Comparison of ENCODE assay signal across 11 mouse cellular contexts in the genomic region with DNA sequence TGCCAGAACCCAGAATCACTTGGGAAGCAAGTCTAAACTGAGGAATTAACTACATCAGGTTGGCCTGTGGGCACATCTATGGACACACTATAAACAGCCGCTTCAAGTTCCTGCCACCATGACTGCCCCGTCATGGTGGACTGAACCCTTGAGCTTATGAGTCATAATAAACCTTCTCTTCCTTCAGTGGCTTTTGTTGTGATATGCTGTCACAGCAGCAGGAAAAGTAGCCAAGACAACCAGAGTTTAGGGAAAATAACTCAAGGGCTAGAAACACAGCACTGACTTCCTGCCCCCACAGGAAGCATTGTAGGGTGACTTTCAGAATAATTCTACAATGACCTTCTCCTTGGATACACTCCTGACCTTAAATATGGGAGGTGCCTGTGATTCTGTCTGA.
"Had no signal": no experiment of that assay in that cellular context is flagged by ENCODE, and none has a peak within 500 bp of the region (broad histone marks: within the 10 kb centered on the region; RNA-seq: fewer than 3 reads in every experiment).

No protein-coding gene starts in this region.

- H3K4me1 ChIP-seq: limb, embryonic 13.5 days; liver, embryonic 15.5 days had no signal

- ATAC-seq: midbrain, embryonic 13.5 days had no signal

- H3K9ac ChIP-seq: limb, embryonic 13.5 days; liver, embryonic 15.5 days; midbrain, embryonic 13.5 days had no signal

- H3K4me2 ChIP-seq: limb, embryonic 13.5 days; liver, embryonic 15.5 days; midbrain, embryonic 13.5 days had no signal

- H3K9me3 ChIP-seq: limb, embryonic 13.5 days; liver, embryonic 15.5 days; midbrain, embryonic 13.5 days had no signal

- H3K4me3 ChIP-seq: layer of hippocampus, adult 2 months; limb, embryonic 13.5 days; liver, embryonic 15.5 days; midbrain, embryonic 13.5 days had no signal

- H3K36me3 ChIP-seq: limb, embryonic 13.5 days; liver, embryonic 15.5 days; midbrain, embryonic 13.5 days had no signal

- DNase-seq: kidney, postnatal 10 days; kidney, postnatal 4 days; left cerebral cortex, postnatal 4 days; lung, adult 2 months; lung, postnatal 10 days; right cerebral cortex, postnatal 14 days; thymus, postnatal 4 days had no signal

- H3K27me3 ChIP-seq: limb, embryonic 13.5 days; liver, embryonic 15.5 days; midbrain, embryonic 13.5 days had no signal

- H3K27ac ChIP-seq: layer of hippocampus, adult 2 months; limb, embryonic 13.5 days; liver, embryonic 15.5 days; midbrain, embryonic 13.5 days had no signal
